Mouse (Mus musculus): ENCODE measurements around the gene Trappc6b. TPM values are rescaled to one million over a fixed set of nuclear protein-coding genes. Genes with fewer than 3 reads are reported as not detected.
A peak's percentile ranks its signal among the peaks of the same experiment; 100 is the strongest.
"Not testable (repeated sequence)": the region's sequence is repeated elsewhere in the genome, so short reads cannot be mapped to it uniquely, and the experiment has no call there.

Trappc6b gene
- polyA plus RNA-seq, 1 experiment from 2014 or later = 84.2 TPM

- 88% methylated on average over 3 of the region's 3 CpGs for WGBS
- no peaks in the 10 kb centered on the region for H3K9me3 ChIP-seq
- no peak for ATAC-seq
- peaks cover 26% of the 10 kb centered on the region for H3K36me3 ChIP-seq
- no peaks in the 10 kb centered on the region for H3K4me1 ChIP-seq (replicated peaks)
- H3K9ac ChIP-seq = no peak overlapping the region
- H3K27me3 ChIP-seq (replicated peaks) = no peaks in the 10 kb centered on the region
- no peak overlapping the region for H3K4me3 ChIP-seq (replicated peaks)
- H3K4me2 ChIP-seq (replicated peaks) = no peak overlapping the region
- no peak overlapping the region for H3K27ac ChIP-seq
Measured at GRCm38 (mm10) chr12:59074052-59074451, 12.8 kb upstream of the Trappc6b start.

GRCm38 (mm10) chr12:59072286-59072685 is 11.0 kb upstream of the Trappc6b start:
- Histone ChIP-seq H3K4me2 (replicated peaks) (no peak overlapping the region), H3K9me3 (no peaks in the 10 kb centered on the region), H3K4me1 (replicated peaks) (no peaks in the 10 kb centered on the region), H3K9ac (no peak overlapping the region), H3K36me3 (peaks cover 32% of the 10 kb centered on the region), H3K27ac (no peak overlapping the region), H3K4me3 (replicated peaks) (no peak overlapping the region), H3K27me3 (replicated peaks) (no peaks in the 10 kb centered on the region)
- whole genome bisulfite sequencing = 88% methylated on average over 11 of the region's 11 CpGs
- ATAC-seq = no peak

GRCm38 (mm10) chr12:59068791-59069190 is 7.5 kb upstream of the Trappc6b start:
- no peaks in the 10 kb centered on the region for H3K4me1 ChIP-seq (replicated peaks)
- peaks cover 30% of the 10 kb centered on the region for H3K36me3 ChIP-seq
- H3K27me3 ChIP-seq (replicated peaks) = no peaks in the 10 kb centered on the region
- H3K4me2 ChIP-seq (replicated peaks) = no peak overlapping the region
- ATAC-seq = no peak
- H3K9ac ChIP-seq = no peak overlapping the region
- WGBS = 89% methylated on average over 13 of the region's 13 CpGs
- no peak overlapping the region for H3K4me3 ChIP-seq (replicated peaks)
- no peak overlapping the region for H3K27ac ChIP-seq
- no peaks in the 10 kb centered on the region for H3K9me3 ChIP-seq

- H3K9ac ChIP-seq = peak overlapping the region; percentile 96
- peaks cover 24% of the 10 kb centered on the region for H3K36me3 ChIP-seq
- H3K27ac ChIP-seq = peak overlapping the region; percentile 86
- peak overlapping the region; percentile 71 for H3K4me2 ChIP-seq (replicated peaks)
- whole genome bisulfite sequencing = under 1% methylated on average over 41 of the region's 41 CpGs
- ATAC-seq = peak; percentile 69
- no peaks in the 10 kb centered on the region for H3K27me3 ChIP-seq (replicated peaks)
- peak overlapping the region; percentile 84 for H3K4me3 ChIP-seq (replicated peaks)
- no peaks in the 10 kb centered on the region for H3K9me3 ChIP-seq
- H3K4me1 ChIP-seq (replicated peaks) = no peaks in the 10 kb centered on the region
Measured at GRCm38 (mm10) chr12:59067095-59067494, 5.8 kb upstream of the Trappc6b start.

- peak; percentile 99 for ATAC-seq
- H3K27me3 ChIP-seq (replicated peaks) = no peaks in the 10 kb centered on the region
- H3K9ac ChIP-seq = peak within 1 kb of the TSS; percentile 96
- H3K4me2 ChIP-seq (replicated peaks) = peak within 1 kb of the TSS; percentile 71
- no peaks in the 10 kb centered on the region for H3K9me3 ChIP-seq
- no peaks in the 10 kb centered on the region for H3K4me1 ChIP-seq (replicated peaks)
- H3K4me3 ChIP-seq (replicated peaks) = peak within 1 kb of the TSS; percentile 84
- under 1% methylated on average over 43 of the region's 43 CpGs for WGBS
- peaks cover 18% of the 10 kb centered on the region for H3K36me3 ChIP-seq
- H3K27ac ChIP-seq = peak within 1 kb of the TSS; percentile 90
Measured at GRCm38 (mm10) chr12:59066448-59067077, 5.3 kb upstream of the Trappc6b start, which contains the start of gene Pnn. Gene Pnn (plus strand): TSS chr12:59066884.

GRCm38 (mm10) chr12:59065776-59066175 is 4.5 kb upstream of the Trappc6b start:
- Histone ChIP-seq H3K4me3 (replicated peaks) (no peak overlapping the region), H3K4me1 (replicated peaks) (no peaks in the 10 kb centered on the region), H3K9ac (no peak overlapping the region), H3K27me3 (replicated peaks) (no peaks in the 10 kb centered on the region), H3K4me2 (replicated peaks) (peak overlapping the region; percentile 63), H3K9me3 (no peaks in the 10 kb centered on the region), H3K27ac (peak overlapping the region; percentile 90; the same call in 1 of the 2 replicates), H3K36me3 (peaks cover 15% of the 10 kb centered on the region)
- 59% methylated on average over 3 of the region's 3 CpGs for WGBS
- no peak for ATAC-seq

GRCm38 (mm10) chr12:59064837-59065236 is 3.6 kb upstream of the Trappc6b start:
- H3K4me2 ChIP-seq (replicated peaks) = no peak overlapping the region
- no peaks in the 10 kb centered on the region for H3K9me3 ChIP-seq
- H3K4me3 ChIP-seq (replicated peaks) = no peak overlapping the region
- H3K36me3 ChIP-seq = peaks cover 12% of the 10 kb centered on the region
- no peaks in the 10 kb centered on the region for H3K27me3 ChIP-seq (replicated peaks)
- no peak overlapping the region for H3K27ac ChIP-seq
- ATAC-seq = no peak
- WGBS = 80% methylated on average over 8 of the region's 8 CpGs
- no peak overlapping the region for H3K9ac ChIP-seq
- peaks cover 4% of the 10 kb centered on the region; the same call in 1 of the 2 replicates for H3K4me1 ChIP-seq (replicated peaks)

GRCm38 (mm10) chr12:59060322-59060721 is 950 bp downstream of the Trappc6b start:
- no peaks in the 10 kb centered on the region for H3K9me3 ChIP-seq
- H3K4me3 ChIP-seq (replicated peaks) = peak overlapping the region; percentile 80
- peak overlapping the region; percentile 67 for H3K4me2 ChIP-seq (replicated peaks)
- H3K9ac ChIP-seq = peak overlapping the region; percentile 89
- H3K4me1 ChIP-seq (replicated peaks) = peaks cover 8% of the 10 kb centered on the region; the same call in 1 of the 2 replicates
- WGBS = 62% methylated on average over 4 of the region's 4 CpGs
- peaks cover 12% of the 10 kb centered on the region; the same call in 1 of the 2 replicates for H3K36me3 ChIP-seq
- no peaks in the 10 kb centered on the region for H3K27me3 ChIP-seq (replicated peaks)
- ATAC-seq = no peak
- H3K27ac ChIP-seq = 0 out of 2 replicates have a peak overlapping the region, but pooled peaks have one; percentile 95

GRCm38 (mm10) chr12:59058242-59058641 is 3.0 kb downstream of the Trappc6b start:
- WGBS = 84% methylated on average over 5 of the region's 5 CpGs
- not testable (repeated sequence) for ATAC-seq; H3K9ac ChIP-seq; H3K9me3 ChIP-seq; H3K4me2 ChIP-seq (replicated peaks); H3K4me1 ChIP-seq (replicated peaks); H3K4me3 ChIP-seq (replicated peaks); H3K27ac ChIP-seq; H3K27me3 ChIP-seq (replicated peaks)
- H3K36me3 ChIP-seq = peaks cover 12% of the 10 kb centered on the region; the same call in 1 of the 2 replicates

GRCm38 (mm10) chr12:59056222-59056621 is 5.0 kb downstream of the Trappc6b start:
- no peak for ATAC-seq
- H3K4me1 ChIP-seq (replicated peaks) = peaks cover 8% of the 10 kb centered on the region; the same call in 1 of the 2 replicates
- H3K27me3 ChIP-seq (replicated peaks) = no peaks in the 10 kb centered on the region
- no peak overlapping the region for H3K4me2 ChIP-seq (replicated peaks)
- no peaks in the 10 kb centered on the region for H3K9me3 ChIP-seq
- H3K27ac ChIP-seq = no peak overlapping the region
- H3K36me3 ChIP-seq = peaks cover 21% of the 10 kb centered on the region; the same call in 1 of the 2 replicates
- 95% methylated on average over 11 of the region's 11 CpGs for WGBS
- no peak overlapping the region for H3K4me3 ChIP-seq (replicated peaks)
- H3K9ac ChIP-seq = no peak overlapping the region

GRCm38 (mm10) chr12:59055196-59055850 is 5.9 kb downstream of the Trappc6b start:
- ATAC-seq = no peak
- no peaks in the 10 kb centered on the region for H3K27me3 ChIP-seq (replicated peaks)
- no peaks in the 10 kb centered on the region for H3K9me3 ChIP-seq
- H3K4me1 ChIP-seq (replicated peaks) = peaks cover 7% of the 10 kb centered on the region; the same call in 1 of the 2 replicates
- WGBS = 80% methylated on average over 4 of the region's 4 CpGs
- H3K27ac ChIP-seq = no peak overlapping the region
- no peak overlapping the region for H3K4me2 ChIP-seq (replicated peaks)
- peaks cover 21% of the 10 kb centered on the region; the same call in 1 of the 2 replicates for H3K36me3 ChIP-seq
- H3K4me3 ChIP-seq (replicated peaks) = no peak overlapping the region
- no peak overlapping the region for H3K9ac ChIP-seq

- Histone ChIP-seq H3K4me1 (replicated peaks) (no peaks in the 10 kb centered on the region), H3K27ac (no peak overlapping the region), H3K27me3 (replicated peaks) (no peaks in the 10 kb centered on the region), H3K4me3 (replicated peaks) (no peak overlapping the region), H3K9ac (no peak overlapping the region), H3K4me2 (replicated peaks) (no peak overlapping the region), H3K9me3 (no peaks in the 10 kb centered on the region), H3K36me3 (peaks cover 18% of the 10 kb centered on the region; the same call in 1 of the 2 replicates)
- ATAC-seq = no peak
Measured at GRCm38 (mm10) chr12:59053976-59054375, 7.3 kb downstream of the Trappc6b start.
